Comparison of ENCODE assay signal across 24 mouse cellular contexts in genomic region chr9:105363520-105364231, GRCm38 (mm10). TPM values are rescaled to one million over a fixed set of nuclear protein-coding genes. Genes with fewer than 3 reads are reported as not detected.
A peak's percentile ranks its signal among the peaks of the same experiment; 100 is the strongest.
DNase-seq lines count a peak whose midpoint lies in the region; ATAC-seq lines count a peak whose summit lies in the region.
"Had no signal": no experiment of that assay in that cellular context is flagged by ENCODE, and none has a peak within 500 bp of the region (broad histone marks: within the 10 kb centered on the region; RNA-seq: fewer than 3 reads in every experiment).

No protein-coding gene starts in this region.

- no peak for DNase-seq in forebrain, embryonic 10.5 days (ENCODE audit: extremely low spot score, low spot score)
- peak; percentile 26 for DNase-seq in left cerebral cortex, postnatal 4 days
- no peak for DNase-seq in left cerebral cortex, adult 18-20 months (ENCODE audit: low spot score in 2 of 2)
- DNase-seq in layer of hippocampus, adult 9-10 months (ENCODE audit: low spot score): peak; percentile 71
- no peak for DNase-seq in B cell, adult 2 months
- DNase-seq: cerebellum, adult 11 months; gastrocnemius, adult 2 months; heart, adult 11 months; kidney, adult 8-10 months; kidney, postnatal 25 days; liver, embryonic 13.5 days; right cerebral cortex, postnatal 25 days; thymus, adult 18-20 months; thymus, postnatal 4 days had no signal

- H3K27ac ChIP-seq in forebrain, embryonic 15.5 days (replicated peaks): peak overlapping the region; percentile 48; the same call in 1 of the 2 replicates
- H3K27ac ChIP-seq in forebrain, embryonic 10.5 days: no peak overlapping the region
- H3K27ac ChIP-seq in forebrain, embryonic 16.5 days (ENCODE audit: low read length): no peak overlapping the region
- no peak overlapping the region for H3K27ac ChIP-seq in kidney, embryonic 14.5 days (ENCODE audit: low read depth, low read length)
- H3K27ac ChIP-seq: gastrocnemius, adult 2 months; heart, embryonic 13.5 days; limb, embryonic 13.5 days; liver, embryonic 13.5 days; lung, embryonic 15.5 days; midbrain, embryonic 13.5 days; neural tube, embryonic 13.5 days had no signal

- intact Hi-C loops in left cerebral cortex, postnatal 4 days (cut with DNase I): no loop called here

- WGBS in forebrain, embryonic 15.5 days: 61% methylated on average over 5 of the region's 5 CpGs
- WGBS in forebrain, embryonic 10.5 days: 90% methylated on average over 5 of the region's 5 CpGs
- 56% methylated on average over 5 of the region's 5 CpGs for WGBS in forebrain, embryonic 16.5 days
- WGBS in kidney, embryonic 14.5 days: 76% methylated on average over 5 of the region's 5 CpGs

- no peaks in the 10 kb centered on the region for H3K36me3 ChIP-seq in forebrain, embryonic 15.5 days
- H3K36me3 ChIP-seq in forebrain, embryonic 10.5 days (replicated peaks): no peaks in the 10 kb centered on the region
- H3K36me3 ChIP-seq in forebrain, embryonic 16.5 days (ENCODE audit: control insufficient read depth, insufficient read depth): no peaks in the 10 kb centered on the region
- no peaks in the 10 kb centered on the region for H3K36me3 ChIP-seq in kidney, embryonic 14.5 days (ENCODE audit: control insufficient read depth, insufficient read depth, low read length)
- H3K36me3 ChIP-seq: heart, embryonic 13.5 days; limb, embryonic 13.5 days; liver, embryonic 13.5 days; lung, embryonic 15.5 days; midbrain, embryonic 13.5 days; neural tube, embryonic 13.5 days had no signal

- H3K4me3 ChIP-seq in forebrain, embryonic 15.5 days: no peak overlapping the region
- no peak overlapping the region for H3K4me3 ChIP-seq in forebrain, embryonic 10.5 days
- H3K4me3 ChIP-seq in forebrain, embryonic 16.5 days (replicated peaks; ENCODE audit: low read length): no peak overlapping the region
- H3K4me3 ChIP-seq in kidney, embryonic 14.5 days (ENCODE audit: low read length): no peak overlapping the region
- H3K4me3 ChIP-seq: gastrocnemius, adult 2 months; heart, embryonic 13.5 days; limb, embryonic 13.5 days; liver, embryonic 13.5 days; lung, embryonic 15.5 days; midbrain, embryonic 13.5 days; neural tube, embryonic 13.5 days had no signal

- peak; percentile 81 for ATAC-seq in forebrain, embryonic 15.5 days (replicated peaks)
- ATAC-seq in forebrain, embryonic 16.5 days: peak; percentile 89
- no peak for ATAC-seq in kidney, embryonic 14.5 days (ENCODE audit: low FRiP score, low TSS enrichment)
- ATAC-seq: midbrain, embryonic 13.5 days had no signal

- H3K9ac ChIP-seq in forebrain, embryonic 15.5 days (replicated peaks): no peak overlapping the region
- H3K9ac ChIP-seq in forebrain, embryonic 16.5 days (replicated peaks; ENCODE audit: low read depth, low read length): no peak overlapping the region
- H3K9ac ChIP-seq in kidney, embryonic 14.5 days (ENCODE audit: low read depth, low read length): no peak overlapping the region
- H3K9ac ChIP-seq: heart, embryonic 13.5 days; limb, embryonic 13.5 days; liver, embryonic 13.5 days; lung, embryonic 15.5 days; midbrain, embryonic 13.5 days; neural tube, embryonic 13.5 days had no signal

- H3K4me1 ChIP-seq in forebrain, embryonic 15.5 days: peaks cover 8% of the 10 kb centered on the region; the same call in 1 of the 2 replicates
- H3K4me1 ChIP-seq in forebrain, embryonic 10.5 days: no peaks in the 10 kb centered on the region
- H3K4me1 ChIP-seq in forebrain, embryonic 16.5 days (replicated peaks; ENCODE audit: control insufficient read depth, insufficient read depth, low read length): peaks cover 2% of the 10 kb centered on the region; the same call in 1 of the 2 replicates
- no peaks in the 10 kb centered on the region for H3K4me1 ChIP-seq in kidney, embryonic 14.5 days (ENCODE audit: control insufficient read depth, insufficient read depth, low read length)
- H3K4me1 ChIP-seq: heart, embryonic 13.5 days; limb, embryonic 13.5 days; liver, embryonic 13.5 days; lung, embryonic 15.5 days; midbrain, embryonic 13.5 days had no signal

- no peak overlapping the region for H3K4me2 ChIP-seq in forebrain, embryonic 15.5 days (replicated peaks)
- no peak overlapping the region for H3K4me2 ChIP-seq in forebrain, embryonic 16.5 days (ENCODE audit: low read length)
- no peak overlapping the region for H3K4me2 ChIP-seq in kidney, embryonic 14.5 days (replicated peaks; ENCODE audit: low read depth, low read length)
- H3K4me2 ChIP-seq: heart, embryonic 13.5 days; limb, embryonic 13.5 days; liver, embryonic 13.5 days; lung, embryonic 15.5 days; midbrain, embryonic 13.5 days; neural tube, embryonic 13.5 days had no signal

- no peaks in the 10 kb centered on the region for H3K9me3 ChIP-seq in forebrain, embryonic 15.5 days
- no peaks in the 10 kb centered on the region for H3K9me3 ChIP-seq in forebrain, embryonic 10.5 days
- H3K9me3 ChIP-seq in forebrain, embryonic 16.5 days (ENCODE audit: control insufficient read depth, low read length): no peaks in the 10 kb centered on the region
- H3K9me3 ChIP-seq in kidney, embryonic 14.5 days (ENCODE audit: control insufficient read depth, low read length): no peaks in the 10 kb centered on the region
- H3K9me3 ChIP-seq: heart, embryonic 13.5 days; limb, embryonic 13.5 days; liver, embryonic 13.5 days; lung, embryonic 15.5 days; midbrain, embryonic 13.5 days; neural tube, embryonic 13.5 days had no signal

- no peaks in the 10 kb centered on the region for H3K27me3 ChIP-seq in forebrain, embryonic 15.5 days
- H3K27me3 ChIP-seq in forebrain, embryonic 10.5 days (ENCODE audit: poor library complexity, severe bottlenecking): no peaks in the 10 kb centered on the region
- H3K27me3 ChIP-seq in forebrain, embryonic 16.5 days (replicated peaks; ENCODE audit: control insufficient read depth, insufficient read depth, low read length): no peaks in the 10 kb centered on the region
- no peaks in the 10 kb centered on the region for H3K27me3 ChIP-seq in kidney, embryonic 14.5 days (ENCODE audit: control insufficient read depth, insufficient read depth, low read length)
- H3K27me3 ChIP-seq: heart, embryonic 13.5 days; limb, embryonic 13.5 days; liver, embryonic 13.5 days; lung, embryonic 15.5 days; midbrain, embryonic 13.5 days; neural tube, embryonic 13.5 days had no signal

RNA-seq across cellular contexts. Expression of gene Aste1, which starts 31.5 kb away (rescaled TPM):
- 13.0 and 13.7 TPM in 2 replicates for polyA plus RNA-seq in forebrain, embryonic 15.5 days (2015; fragmentation: Nextera tagmentation; extraction: Ambion mirVana)
- 15.0 and 17.5 TPM in 2 replicates for polyA plus RNA-seq in forebrain, embryonic 10.5 days (2016; fragmentation: Nextera tagmentation; extraction: Ambion mirVana)
- 10 to 100 TPM in 1 of 2 experiments, 1 to 10 TPM in 1; 9.7 to 12.3 TPM for total RNA-seq in left cerebral cortex, postnatal 4 days (2021)
- 10 to 100 TPM in 1 of 2 experiments, 1 to 10 TPM in 1; 8.4 to 10.4 TPM for total RNA-seq in left cerebral cortex, adult 18-20 months (2021)
- polyA plus RNA-seq in forebrain, embryonic 16.5 days (2015; fragmentation: Nextera tagmentation; extraction: Ambion mirVana): 13.9 and 15.0 TPM in 2 replicates
- polyA plus RNA-seq in kidney, embryonic 14.5 days (2014; fragmentation: Nextera tagmentation; extraction: Ambion mirVana): 10.3 and 17.8 TPM in 2 replicates

RNA-seq across cellular contexts. Expression of gene Nek11, which starts 31.6 kb away (rescaled TPM):
- polyA plus RNA-seq in forebrain, embryonic 15.5 days (2015; fragmentation: Nextera tagmentation; extraction: Ambion mirVana): 1.7 and 3.1 TPM in 2 replicates
- polyA plus RNA-seq in forebrain, embryonic 10.5 days (2016; fragmentation: Nextera tagmentation; extraction: Ambion mirVana): 0.23 and 0.50 TPM in 2 replicates
- total RNA-seq in left cerebral cortex, postnatal 4 days (2021): 1 to 10 TPM; 1.6 to 2.2 TPM
- total RNA-seq in left cerebral cortex, adult 18-20 months (2021): 1 to 10 TPM; 1.5 to 1.7 TPM
- polyA plus RNA-seq in forebrain, embryonic 16.5 days (2015; fragmentation: Nextera tagmentation; extraction: Ambion mirVana): 2.6 and 3.3 TPM in 2 replicates
- 0.20 and 0.49 TPM in 2 replicates for polyA plus RNA-seq in kidney, embryonic 14.5 days (2014; fragmentation: Nextera tagmentation; extraction: Ambion mirVana)
- total RNA-seq: gastrocnemius, adult 2 months; heart, postnatal 25 days had no signal
- polyA plus RNA-seq: liver, embryonic 13.5 days; spleen, adult 2 months had no signal

Comparison
In these comparisons a context has a peak if more than half of its experiments do, and no peak if none do; other contexts are left out.
1. DNase-seq: peak in left cerebral cortex, postnatal 4 days (single experiment) and layer of hippocampus, adult 9-10 months (single experiment); none in forebrain, embryonic 10.5 days (single experiment), left cerebral cortex, adult 18-20 months (0 of 2) and B cell, adult 2 months (0 of 2).